In genomic region chr5:105598866-105599265, GRCm38 (mm10) we compare ENCODE assay signal across 10 mouse cellular contexts.
DNase-seq lines count a peak whose midpoint lies in the region; ATAC-seq lines count a peak whose summit lies in the region.
"Had no signal": no experiment of that assay in that cellular context is flagged by ENCODE, and none has a peak within 500 bp of the region (broad histone marks: within the 10 kb centered on the region; RNA-seq: fewer than 3 reads in every experiment).

No protein-coding gene starts in this region.

- H3K9ac ChIP-seq in heart, embryonic 11.5 days (ENCODE audit: low read depth, low read length), result no peak overlapping the region
- H3K9ac ChIP-seq in heart, embryonic 16.5 days (ENCODE audit: low read length), result no peak overlapping the region

- no peak for ATAC-seq in heart, embryonic 11.5 days (replicated peaks; ENCODE audit: insufficient number of reproducible peaks, low FRiP score, low TSS enrichment)
- 0 out of 2 replicates have a peak, but pooled peaks have one; percentile 56 for ATAC-seq in heart, embryonic 16.5 days (replicated peaks; ENCODE audit: extremely low read depth, insufficient read depth, low FRiP score)
- ATAC-seq: hindbrain, postnatal 0 days had no signal

- no peak overlapping the region for H3K4me3 ChIP-seq in heart, embryonic 11.5 days (ENCODE audit: low read depth, low read length)
- no peak overlapping the region for H3K4me3 ChIP-seq in heart, embryonic 16.5 days (ENCODE audit: low read length)

- no peaks in the 10 kb centered on the region for H3K9me3 ChIP-seq in heart, embryonic 11.5 days (replicated peaks; ENCODE audit: control insufficient read depth, low read length)
- H3K9me3 ChIP-seq in heart, embryonic 16.5 days (replicated peaks; ENCODE audit: control insufficient read depth, low read length), result no peaks in the 10 kb centered on the region

- peak; percentile 97 for DNase-seq in heart, adult 11 months
- peak; percentile 30 to 42 for DNase-seq in CD8-positive naive resting alpha-beta T cell, adult 2 months (ENCODE audit: low read depth in 2 of 2, low spot score in 2 of 2)
- peak; percentile 39 for DNase-seq in lung, postnatal 14 days
- no peak for DNase-seq in right cerebral cortex, adult 18-20 months
- DNase-seq in frontal cortex, postnatal 36 days (ENCODE audit: low spot score in 2 of 2), result no peak
- DNase-seq in right cerebral cortex, postnatal 14 days, result no peak
- DNase-seq: thymus, adult 2 months had no signal

- peaks cover 13% of the 10 kb centered on the region; the same call in 1 of the 2 replicates for H3K4me1 ChIP-seq in heart, embryonic 11.5 days (ENCODE audit: control insufficient read depth, insufficient read depth, low read length)
- H3K4me1 ChIP-seq in heart, embryonic 16.5 days (ENCODE audit: control insufficient read depth, insufficient read depth, low read length), result peaks cover 24% of the 10 kb centered on the region

- no peak overlapping the region for H3K4me2 ChIP-seq in heart, embryonic 11.5 days
- H3K4me2 ChIP-seq in heart, embryonic 16.5 days (ENCODE audit: low read depth, low read length), result no peak overlapping the region

- no peaks in the 10 kb centered on the region for H3K27me3 ChIP-seq in heart, embryonic 11.5 days (ENCODE audit: control insufficient read depth, insufficient read depth, low read length)
- H3K27me3 ChIP-seq in heart, embryonic 16.5 days (ENCODE audit: control insufficient read depth, insufficient read depth, low read length), result no peaks in the 10 kb centered on the region

- H3K27ac ChIP-seq in heart, embryonic 11.5 days (ENCODE audit: low read depth, low read length), result no peak overlapping the region
- peak overlapping the region; percentile 68 for H3K27ac ChIP-seq in heart, embryonic 16.5 days (ENCODE audit: low read length)
- H3K27ac ChIP-seq: hindbrain, postnatal 0 days had no signal

- 58% methylated on average over 9 of the region's 9 CpGs for WGBS in heart, embryonic 11.5 days (ENCODE audit: insufficient replicate concordance)
- 52% methylated on average over 9 of the region's 9 CpGs for WGBS in heart, embryonic 16.5 days

- 0 out of 2 replicates have a peak, but pooled peaks cover 2% of the 10 kb centered on the region for H3K36me3 ChIP-seq in heart, embryonic 11.5 days (ENCODE audit: control insufficient read depth, insufficient read depth, low read length)
- H3K36me3 ChIP-seq in heart, embryonic 16.5 days (ENCODE audit: control insufficient read depth, insufficient read depth), result no peaks in the 10 kb centered on the region

Comparison
In these comparisons a context has a peak if more than half of its experiments do, and no peak if none do; other contexts are left out.
1. DNase-seq: peak in heart, adult 11 months (single experiment), CD8-positive naive resting alpha-beta T cell, adult 2 months (2 of 2) and lung, postnatal 14 days (single experiment); none in right cerebral cortex, adult 18-20 months (single experiment), frontal cortex, postnatal 36 days (0 of 2) and right cerebral cortex, postnatal 14 days (single experiment).